Mouse (Mus musculus) left cerebral cortex, postnatal 36 days (tissue): ENCODE measurements around the gene Mpzl3. TPM values are rescaled to one million over a fixed set of nuclear protein-coding genes. Genes with fewer than 3 reads are reported as not detected.

Experiments
- DNase-seq, 2 experiments: peaks; one replicate each; pipeline ENCODE4 v3.0.0; 2021 to 2022; ENCODE audit warnings: low spot score in 2 of 2, mixed read lengths in 1 of 2
- intact Hi-C: fragments of 180-260 bp; cut with DNase I; formaldehyde crosslinking; loops from one replicate; pipeline ENCODE4 v1.15.1; 2025
- total RNA-seq, 2 experiments: library from RNA; stranded (reverse); gene quantifications; 2 replicates each; pipeline ENCODE4 v1.2.3; 2021

Mpzl3 gene
- total RNA-seq, 2 experiments from 2014 or later, result 4.3 to 4.6 TPM

- intact Hi-C loops, result no loop called here
- no peak for DNase-seq
These were observed 70.2 kb downstream of the Mpzl3 start for GRCm38 (mm10) chr9:45125211-45125610.

GRCm38 (mm10) chr9:45126941-45127340, 72.0 kb downstream of the Mpzl3 start:
- no peak for DNase-seq
- intact Hi-C loops, result no loop called here

Other genes starting within 250 kb of the Mpzl3 start
- gene Kmt2a, start 173.9 kb upstream of the Mpzl3 start, total RNA-seq, result 10 to 100 TPM; 52.2 to 79.3 TPM
- 100 to 1,000 TPM; 303 to 311 TPM for gene Atp5l, start 134.4 kb upstream of the Mpzl3 start, total RNA-seq
- gene Ube4a, start 89.6 kb upstream of the Mpzl3 start, total RNA-seq, result 10 to 100 TPM; 60.9 to 78.5 TPM
- not detected for gene Cd3g, start 74.8 kb upstream of the Mpzl3 start, total RNA-seq
- not detected for gene Cd3d, start 73.4 kb upstream of the Mpzl3 start, total RNA-seq
- gene Cd3e, start 45.6 kb upstream of the Mpzl3 start, total RNA-seq, result not detected
- 1 to 10 TPM in 1 of 2 experiments, under 1 TPM in 1; 0.84 to 1.4 TPM for gene Mpzl2, start 15.4 kb upstream of the Mpzl3 start, total RNA-seq
- gene Jaml, start 24.0 kb downstream of the Mpzl3 start, total RNA-seq, result under 1 TPM; 0.62 to 0.63 TPM
- gene Scn2b, start 62.6 kb downstream of the Mpzl3 start, total RNA-seq, result 100 to 1,000 TPM; 251 to 273 TPM
- gene Scn4b, start 83.2 kb downstream of the Mpzl3 start, total RNA-seq, result 10 to 100 TPM; 68.8 to 73.4 TPM
- 1 to 10 TPM; 1.0 to 1.2 TPM for gene BC049352, start 126.8 kb downstream of the Mpzl3 start, total RNA-seq
- gene Tmprss4, start 148.9 kb downstream of the Mpzl3 start, total RNA-seq, result under 1 TPM; 0.18 to 0.20 TPM
- gene Il10ra, start 214.0 kb downstream of the Mpzl3 start, total RNA-seq, result 1 to 10 TPM; 2.9 to 3.9 TPM